Mouse (Mus musculus) kidney, adult 11 months (tissue): Measurements from ENCODE around the gene Dlgap1.

Source experiments
- DNase-seq: peaks from one replicate; pipeline ENCODE4 v3.0.0; 2022

Gene Dlgap1

DNA sequence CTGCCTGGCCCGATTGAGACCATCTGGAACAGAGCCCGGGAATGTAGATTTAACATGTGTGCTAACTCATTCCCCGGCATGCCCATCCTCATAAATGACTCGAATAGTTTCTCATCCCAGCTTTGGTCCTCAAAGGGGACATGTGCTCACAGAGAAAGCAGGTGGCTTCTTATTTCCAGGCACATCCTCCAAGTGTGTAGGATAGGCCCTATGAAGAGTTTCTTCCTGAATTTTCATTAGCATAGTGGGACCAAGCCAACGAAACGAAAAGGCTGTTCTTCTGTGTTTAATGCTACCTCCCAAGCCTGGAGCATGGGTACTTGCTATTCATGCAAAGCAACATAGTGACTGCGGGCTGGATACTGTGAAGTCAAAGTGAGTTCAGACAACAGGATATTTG, 503.3 kb downstream of the Dlgap1 start:
- no peak for DNase-seq

- DNase-seq, result no peak
These were observed 505.0 kb downstream of the Dlgap1 start for GRCm38 (mm10) chr17:70473871-70474270.

DNA sequence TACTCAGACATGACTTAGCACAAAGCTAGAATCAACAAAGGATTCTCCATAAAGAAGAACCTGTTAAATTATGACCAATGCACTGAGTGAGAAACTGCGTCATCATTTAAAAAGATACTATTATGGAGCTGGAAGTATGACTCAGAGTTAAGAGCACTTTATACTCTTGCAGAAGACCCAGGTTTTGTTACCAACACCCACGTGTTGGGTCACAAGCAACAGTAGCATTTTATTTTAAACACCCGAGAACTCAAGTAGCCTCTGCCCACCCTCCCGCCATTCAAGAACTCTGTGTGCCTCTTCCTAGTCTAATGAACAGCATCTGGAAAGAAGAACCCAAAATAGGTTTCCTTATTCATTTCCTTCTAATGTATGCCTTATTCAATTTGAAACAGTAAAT, 514.8 kb downstream of the Dlgap1 start:
- DNase-seq, result no peak

DNA sequence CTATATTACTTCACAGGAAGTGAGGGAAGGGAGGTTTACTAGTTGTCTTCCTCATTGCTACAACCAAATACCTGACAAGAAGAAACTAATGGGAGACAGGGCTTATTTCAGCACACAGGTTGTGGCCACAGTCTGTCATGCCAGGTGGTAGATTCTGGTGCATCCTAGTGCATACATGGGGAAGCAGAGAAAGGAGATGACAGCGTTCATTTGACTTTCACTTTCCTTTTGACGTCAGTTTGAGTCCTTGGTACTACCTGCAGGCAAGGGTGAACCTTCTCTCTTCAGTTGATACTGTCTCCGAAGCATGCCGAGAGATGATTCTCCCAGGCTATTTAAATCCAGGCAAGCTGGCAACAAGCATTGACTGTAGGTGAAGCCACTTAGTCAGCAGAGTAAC, 516.8 kb downstream of the Dlgap1 start:
- no peak for DNase-seq

DNA sequence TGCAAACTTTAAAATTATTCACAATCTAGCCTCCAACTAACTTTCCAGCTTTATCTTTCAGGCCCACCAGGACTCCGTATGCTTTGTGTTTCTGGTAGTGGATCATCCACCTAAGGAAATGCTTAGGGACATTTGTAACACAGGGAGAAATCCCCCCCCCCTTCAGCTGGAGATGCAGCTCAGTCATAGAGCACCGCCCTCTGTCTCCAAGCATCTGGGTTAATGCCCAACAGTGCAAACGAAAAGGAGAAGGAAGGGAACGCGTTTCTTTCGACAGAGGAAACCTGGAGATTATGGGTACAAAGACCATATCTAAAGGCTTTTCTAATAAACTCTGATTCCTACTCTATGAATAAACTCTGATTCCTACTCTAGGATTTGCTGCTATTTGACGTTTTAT, 517.4 kb downstream of the Dlgap1 start:
- no peak for DNase-seq

GRCm38 (mm10) chr17:70486831-70487230, 518.0 kb downstream of the Dlgap1 start:
- no peak for DNase-seq

- no peak for DNase-seq
These were observed 520.0 kb downstream of the Dlgap1 start for GRCm38 (mm10) chr17:70488784-70489265.

- no peak for DNase-seq
These were observed 522.7 kb downstream of the Dlgap1 start for GRCm38 (mm10) chr17:70491575-70491974.

DNA sequence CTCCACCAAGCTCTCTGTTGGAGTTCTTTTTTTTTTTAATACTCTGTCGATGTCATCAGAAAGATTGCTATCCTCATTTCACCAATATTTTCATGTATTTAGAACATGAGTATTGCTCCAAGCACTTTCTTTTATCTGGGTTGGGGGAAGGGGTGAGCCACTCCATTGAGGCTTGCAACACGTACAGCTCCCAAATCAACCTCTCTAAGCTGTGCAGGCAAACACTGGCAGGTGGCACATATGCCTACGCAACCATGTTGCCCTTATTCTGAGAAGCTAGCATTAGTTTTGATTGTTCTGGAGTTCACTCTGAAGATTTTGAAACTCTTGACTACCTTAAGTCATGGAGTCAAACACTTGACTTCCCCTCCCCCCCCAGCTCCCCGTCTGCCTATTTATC, 525.5 kb downstream of the Dlgap1 start:
- no peak for DNase-seq

GRCm38 (mm10) chr17:70498256-70498655, 529.4 kb downstream of the Dlgap1 start:
- DNase-seq, result no peak

- no peak for DNase-seq
These were observed 533.1 kb downstream of the Dlgap1 start for GRCm38 (mm10) chr17:70501933-70502332.

GRCm38 (mm10) chr17:70507759-70508158, 538.9 kb downstream of the Dlgap1 start:
- DNase-seq, result no peak

GRCm38 (mm10) chr17:70510441-70510840, 541.6 kb downstream of the Dlgap1 start:
- no peak for DNase-seq

GRCm38 (mm10) chr17:70511401-70511800, 542.5 kb downstream of the Dlgap1 start:
- no peak for DNase-seq

- DNase-seq, result no peak
These were observed 544.9 kb downstream of the Dlgap1 start for GRCm38 (mm10) chr17:70513736-70514135.

GRCm38 (mm10) chr17:70516506-70516905, 547.6 kb downstream of the Dlgap1 start:
- no peak for DNase-seq

- DNase-seq, result no peak
These were observed 548.5 kb downstream of the Dlgap1 start for GRCm38 (mm10) chr17:70517333-70517732.

DNA sequence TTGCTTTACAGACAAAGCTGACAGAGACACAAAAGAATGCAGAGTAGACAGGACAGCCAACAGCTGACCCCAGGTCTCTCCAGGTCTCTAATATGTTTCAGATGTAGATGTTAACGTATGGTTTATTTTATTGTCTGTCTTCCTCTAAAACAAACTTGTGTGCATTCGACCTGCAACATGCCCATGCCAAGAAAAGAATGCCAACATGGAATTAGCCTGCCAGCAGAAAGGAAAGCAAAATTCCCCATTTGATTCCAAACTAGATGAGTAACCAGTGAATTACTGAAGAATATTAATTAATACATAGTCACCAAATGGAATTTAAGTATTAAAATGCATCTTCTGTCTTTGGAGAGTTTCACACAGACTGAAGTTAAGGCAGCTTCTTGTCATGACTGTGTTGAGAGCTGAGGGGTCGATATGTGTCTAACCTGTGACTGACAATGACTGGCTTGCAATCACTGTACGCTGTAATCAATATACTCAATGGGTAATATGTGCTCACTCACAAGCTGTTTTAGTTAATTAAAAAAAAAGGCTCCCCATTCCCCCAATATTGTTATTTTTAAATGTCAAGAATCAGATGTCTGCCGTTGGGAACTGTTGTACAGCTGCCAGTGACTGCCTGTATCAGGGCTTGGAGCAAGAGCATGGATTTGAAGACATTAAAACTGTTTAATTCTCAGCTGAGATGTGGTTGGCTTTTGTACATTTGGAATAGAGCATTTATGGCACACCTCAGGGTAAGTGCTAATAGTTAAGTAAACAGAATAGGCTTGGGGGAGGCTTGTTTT, 552.4 kb downstream of the Dlgap1 start:
- no peak for DNase-seq

DNA sequence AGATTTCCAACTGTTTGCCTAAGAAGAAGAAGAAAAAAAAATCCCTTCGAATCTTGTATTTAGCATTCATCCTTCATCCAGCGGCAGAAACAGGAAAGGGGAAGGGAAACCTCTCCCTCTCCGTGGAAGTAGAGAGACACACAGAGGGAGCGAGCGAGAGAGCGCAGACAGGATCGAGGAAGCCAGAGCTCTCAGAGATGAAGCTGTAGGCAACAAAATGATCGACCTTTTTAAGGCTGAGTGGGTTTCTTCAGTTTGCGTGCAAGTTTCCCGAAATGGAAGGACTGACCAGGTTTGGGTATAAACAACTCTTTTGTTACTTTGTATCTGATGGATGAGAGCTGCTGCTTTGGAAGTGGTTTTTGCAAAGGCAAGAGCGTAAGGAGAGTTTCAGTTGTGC, 553.1 kb downstream of the Dlgap1 start:
- DNase-seq, result no peak

GRCm38 (mm10) chr17:70525990-70526389, 557.1 kb downstream of the Dlgap1 start:
- no peak for DNase-seq

- no peak for DNase-seq
These were observed 558.2 kb downstream of the Dlgap1 start for GRCm38 (mm10) chr17:70527101-70527500.

DNA sequence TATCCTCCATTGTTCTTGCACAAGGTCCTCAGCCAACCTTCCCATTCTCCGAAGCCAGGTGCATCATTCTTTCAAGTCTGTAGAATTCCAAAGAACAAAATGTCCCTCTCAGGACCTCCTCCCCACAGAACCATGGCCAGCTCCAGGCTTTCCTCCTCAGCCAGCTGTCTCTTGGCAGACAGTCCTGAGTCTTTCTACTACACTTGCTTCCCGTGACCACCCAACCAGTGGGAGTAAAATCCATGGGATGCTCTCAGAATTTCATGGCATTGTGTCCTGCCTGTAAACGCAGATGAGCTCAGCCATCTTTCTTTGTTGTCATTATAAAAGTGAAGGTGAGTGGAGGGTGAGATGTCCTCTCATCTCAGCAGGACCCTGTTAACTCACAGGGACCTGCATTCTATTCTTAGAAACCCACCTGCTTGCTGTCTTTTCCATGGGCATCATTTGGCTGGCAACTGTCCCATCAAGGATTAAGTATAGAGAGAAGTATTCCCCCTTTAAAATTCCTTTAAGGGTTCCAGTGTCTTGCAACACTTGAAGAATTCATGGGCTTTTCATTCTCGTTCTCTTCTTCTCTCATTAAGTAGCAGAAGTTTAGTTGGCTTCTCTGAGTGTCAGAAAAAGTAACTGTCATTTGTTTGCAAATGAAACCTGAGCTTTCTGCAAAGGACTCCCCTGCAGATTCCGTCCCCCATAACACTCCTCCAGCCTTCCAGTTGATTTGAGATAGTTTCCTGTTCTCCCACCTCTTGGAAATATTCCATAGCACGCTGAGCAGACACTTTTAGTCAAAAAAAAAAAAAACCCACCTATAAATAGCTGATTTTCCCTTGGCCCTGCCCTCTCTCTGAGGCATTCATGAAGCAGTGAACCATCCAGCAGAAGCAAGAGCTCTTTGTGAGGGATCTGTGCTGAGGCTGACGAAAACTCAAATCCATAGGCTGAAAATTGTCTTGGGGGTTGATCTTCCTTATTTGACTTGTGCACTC, 559.6 kb downstream of the Dlgap1 start:
- no peak for DNase-seq

DNA sequence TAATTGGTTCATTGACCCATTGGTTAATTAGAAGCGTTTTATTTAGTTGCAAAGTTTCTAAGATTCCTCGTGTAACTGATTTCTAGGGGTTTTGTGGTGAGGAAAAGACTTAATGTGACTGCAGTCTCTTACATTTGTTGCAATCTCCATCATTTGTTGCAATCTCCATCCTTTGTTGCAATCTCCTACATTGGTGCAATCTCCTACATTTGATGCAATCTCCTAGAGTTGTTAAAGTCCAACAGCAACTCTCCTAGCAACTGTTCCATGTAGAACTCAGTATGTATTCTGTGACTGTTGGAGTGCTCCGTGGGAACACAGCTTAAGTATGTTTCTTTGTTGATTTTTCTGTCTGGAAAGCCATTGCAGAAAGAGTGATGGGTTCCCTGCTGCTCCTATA, 565.4 kb downstream of the Dlgap1 start:
- DNase-seq, result no peak

GRCm38 (mm10) chr17:70541816-70542215, 572.9 kb downstream of the Dlgap1 start:
- DNase-seq, result no peak
